8 mouse cellular contexts compared by ENCODE assay signal in the genomic region with DNA sequence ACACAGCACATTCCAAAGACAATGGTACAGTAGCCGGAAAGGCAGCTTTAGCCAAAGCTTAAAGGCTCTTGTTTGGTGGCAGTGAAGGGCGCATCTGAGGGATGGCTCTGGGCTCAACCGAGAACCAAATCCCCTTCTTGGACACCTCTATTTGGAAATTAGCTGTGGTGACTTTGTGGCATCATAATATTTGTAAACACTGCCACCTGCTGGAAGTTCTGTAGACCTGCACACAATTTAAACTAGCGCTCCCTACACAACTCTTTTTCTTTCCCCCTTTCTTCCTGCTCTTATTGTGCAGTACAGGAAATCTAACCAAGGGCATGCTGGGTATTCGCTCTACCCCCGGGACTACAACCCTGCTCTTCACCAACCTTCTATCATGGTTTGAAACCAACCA. TPM values are rescaled to one million over a fixed set of nuclear protein-coding genes. Genes with fewer than 3 reads are reported as not detected.
DNase-seq lines count a peak whose midpoint lies in the region; ATAC-seq lines count a peak whose summit lies in the region.

No protein-coding gene starts in this region.

- 15% methylated on average over 6 of the region's 6 CpGs for WGBS in midbrain, embryonic 14.5 days

- no peaks in the 10 kb centered on the region for H3K9me3 ChIP-seq in midbrain, embryonic 14.5 days (ENCODE audit: control insufficient read depth, low read length)

- H3K4me3 ChIP-seq in midbrain, embryonic 14.5 days (replicated peaks; ENCODE audit: low read depth, low read length): no peak overlapping the region

- ATAC-seq in inflammation-experienced regulatory T-cells, adult 6 months: peak; percentile 87
- peak; percentile 56 for ATAC-seq in midbrain, embryonic 14.5 days (ENCODE audit: low FRiP score, low TSS enrichment)

- no peaks in the 10 kb centered on the region for H3K4me1 ChIP-seq in midbrain, embryonic 14.5 days (ENCODE audit: control insufficient read depth, insufficient read depth, low read length)

- H3K9ac ChIP-seq in midbrain, embryonic 14.5 days (replicated peaks; ENCODE audit: low read length): no peak overlapping the region

- DNase-seq in heart, postnatal 4 days: peak; percentile 37
- DNase-seq in heart, adult 11 months: no peak
- DNase-seq in ES-CJ7 (ENCODE audit: low read depth, low spot score): peak; percentile 65
- DNase-seq in embryo, embryonic 10 days (ENCODE audit: low spot score): peak; percentile 80
- DNase-seq in midbrain, embryonic 14.5 days: peak; percentile 87
- DNase-seq in right cerebral cortex, adult 2 months (ENCODE audit: low spot score in 2 of 2): no peak
- no peak for DNase-seq in natural killer cell, adult 2 months (ENCODE audit: low spot score in 2 of 2)

- no peaks in the 10 kb centered on the region for H3K27me3 ChIP-seq in midbrain, embryonic 14.5 days (ENCODE audit: control insufficient read depth, insufficient read depth, low read length)

- no peak overlapping the region for H3K27ac ChIP-seq in midbrain, embryonic 14.5 days (replicated peaks; ENCODE audit: low read depth, low read length)

- H3K4me2 ChIP-seq in midbrain, embryonic 14.5 days (ENCODE audit: low read length): no peak overlapping the region

- H3K36me3 ChIP-seq in midbrain, embryonic 14.5 days (ENCODE audit: control insufficient read depth, insufficient read depth, low read length): no peaks in the 10 kb centered on the region

RNA-seq across cellular contexts. Expression of a gene that starts 11.4 kb away (rescaled TPM):
- total RNA-seq in heart, postnatal 4 days (2021): 1,000 to 10,000 TPM; 1,364 to 1,397 TPM
- 100 to 1,000 TPM in 2 of 3 experiments, 10 to 100 TPM in 1; 58.7 to 153 (median 114) TPM for polyA plus RNA-seq in inflammation-experienced regulatory T-cells, adult 6 months (2017; shearing (Covaris generic))
- 486 and 524 TPM in 2 replicates for polyA plus RNA-seq in midbrain, embryonic 14.5 days (2014; fragmentation: Nextera tagmentation; extraction: Ambion mirVana)

RNA-seq across cellular contexts. Expression of a gene that starts 46.2 kb away (rescaled TPM):
- not detected for total RNA-seq in heart, postnatal 4 days (2021)
- polyA plus RNA-seq in inflammation-experienced regulatory T-cells, adult 6 months (2017; shearing (Covaris generic)): not detected
- polyA plus RNA-seq in midbrain, embryonic 14.5 days (2014; fragmentation: Nextera tagmentation; extraction: Ambion mirVana): not detected in 2 replicates

RNA-seq across cellular contexts. Expression of a gene that starts 52.3 kb away (rescaled TPM):
- 10 to 100 TPM; 20.7 to 21.7 TPM for total RNA-seq in heart, postnatal 4 days (2021)
- polyA plus RNA-seq in inflammation-experienced regulatory T-cells, adult 6 months (2017; shearing (Covaris generic)): under 1 TPM in 1 of 3 experiments, not detected in 2; 0.19 TPM
- 10.7 and 13.6 TPM in 2 replicates for polyA plus RNA-seq in midbrain, embryonic 14.5 days (2014; fragmentation: Nextera tagmentation; extraction: Ambion mirVana)

Comparison
In these comparisons a context has a peak if more than half of its experiments do, and no peak if none do; other contexts are left out.
1. DNase-seq: peak in heart, postnatal 4 days (single experiment), ES-CJ7 (single experiment), embryo, embryonic 10 days (single experiment) and midbrain, embryonic 14.5 days (single experiment); none in heart, adult 11 months (single experiment), right cerebral cortex, adult 2 months (0 of 2) and natural killer cell, adult 2 months (0 of 2).